Mouse (Mus musculus) heart, embryonic 16.5 days (tissue): ENCODE data around the gene Tcf25. TPM values are rescaled to one million over a fixed set of nuclear protein-coding genes. Genes with fewer than 3 reads are reported as not detected.

Source experiments
- ATAC-seq: fragments of 200-750 bp; cut with Nextera tagmentation; replicated peaks from 2 replicates; pipeline ENCODE4 v1.8.0; 2017; ENCODE audit warnings: moderate number of reproducible peaks; ENCODE audit not compliant: insufficient read depth, low FRiP score; ENCODE audit errors: extremely low read depth
- H3K27ac ChIP-seq: fragments of 300-500 bp; sonication (generic); 2 replicates; pipeline ENCODE4 v1.5.1; 2014; ENCODE audit warnings: mild to moderate bottlenecking, low read length, control low read depth, moderate library complexity
- H3K27me3 ChIP-seq: fragments of 300-500 bp; sonication (generic); 2 replicates; pipeline ENCODE4 v1.6.1; 2014; ENCODE audit warnings: low read length, mixed read lengths; ENCODE audit not compliant: control insufficient read depth, insufficient read depth
- H3K36me3 ChIP-seq: fragments of 300-500 bp; sonication (generic); 2 replicates; pipeline ENCODE4 v1.6.1; 2014; ENCODE audit not compliant: control insufficient read depth, insufficient read depth
- H3K4me1 ChIP-seq: fragments of 300-500 bp; sonication (generic); 2 replicates; pipeline ENCODE4 v1.6.1; 2014; ENCODE audit warnings: low read length, mixed read lengths; ENCODE audit not compliant: control insufficient read depth, insufficient read depth
- H3K4me2 ChIP-seq: fragments of 300-500 bp; sonication (generic); 2 replicates; pipeline ENCODE4 v1.6.1; 2014; ENCODE audit warnings: low read depth, mild to moderate bottlenecking, control low read depth, low read length
- H3K4me3 ChIP-seq: fragments of 300-500 bp; sonication (generic); 2 replicates; pipeline ENCODE4 v1.5.1; 2014; ENCODE audit warnings: mild to moderate bottlenecking, control low read depth, low read length
- H3K9ac ChIP-seq: fragments of 300-500 bp; sonication (generic); 2 replicates; pipeline ENCODE4 v1.6.1; 2014; ENCODE audit warnings: low read length, control low read depth
- H3K9me3 ChIP-seq: fragments of 300-500 bp; sonication (generic); replicated peaks from 2 replicates; pipeline ENCODE4 v1.6.1; 2016; ENCODE audit warnings: low read length; ENCODE audit not compliant: control insufficient read depth
- WGBS: fragments of 180-500 bp; shearing (Covaris S2); extraction: QIAGEN DNeasy Blood & Tissue Kit; methylation state at CpG from one replicate; pipeline ENCODE4 v1.1.7; 2014; 5-methylcytosine and 5-hydroxymethylcytosine counted together
- polyA plus RNA-seq: library from polyadenylated mRNA; unstranded; fragments of >200 nt; fragmentation: Nextera tagmentation; extraction: Ambion mirVana; gene quantifications from 2 replicates; pipeline ENCODE4 v1.2.1, GENCODE M21; 2015

The Tcf25 gene
- polyA plus RNA-seq, 1 experiment from 2014 or later: 152 TPM

DNA sequence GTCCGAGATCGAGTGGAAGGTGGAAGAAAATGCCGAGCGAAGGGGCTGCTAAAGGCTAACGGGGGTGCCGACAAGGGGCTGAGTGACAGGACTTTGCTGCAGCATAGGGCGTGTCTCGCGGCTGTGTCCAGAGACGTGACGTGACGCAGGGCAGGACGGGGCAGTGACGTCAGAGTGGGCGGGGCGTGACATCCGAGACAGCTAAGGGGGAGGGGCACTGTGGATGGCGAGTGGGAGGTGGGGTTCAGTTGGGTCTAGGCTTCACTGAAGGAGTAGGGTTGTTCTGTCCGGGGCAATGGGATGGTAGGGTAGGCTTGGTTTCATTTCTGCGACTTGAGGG, 656 bp downstream of the Tcf25 start:
- Histone ChIP-seq H3K4me3 (peak overlapping the region; percentile 93), H3K4me1 (peaks cover 9% of the 10 kb centered on the region), H3K36me3 (0 out of 2 replicates have a peak, but pooled peaks cover 2% of the 10 kb centered on the region), H3K9ac (peak overlapping the region; percentile 93), H3K27ac (peak overlapping the region; percentile 98), H3K27me3 (no peaks in the 10 kb centered on the region), H3K9me3 (no peaks in the 10 kb centered on the region), H3K4me2 (peak overlapping the region; percentile 84)
- ATAC-seq: peak; percentile 82
- WGBS: under 1% methylated on average over 20 of the region's 20 CpGs

GRCm38 (mm10) chr8:123375701-123376100, 2.1 kb downstream of the Tcf25 start:
- Histone ChIP-seq H3K4me2 (no peak overlapping the region), H3K27me3 (no peaks in the 10 kb centered on the region), H3K27ac (no peak overlapping the region), H3K4me1 (peaks cover 9% of the 10 kb centered on the region), H3K9me3 (no peaks in the 10 kb centered on the region), H3K4me3 (no peak overlapping the region), H3K9ac (no peak overlapping the region), H3K36me3 (0 out of 2 replicates have a peak, but pooled peaks cover 4% of the 10 kb centered on the region)
- no peak for ATAC-seq
- 84% methylated on average over 10 of the region's 10 CpGs for WGBS

DNA sequence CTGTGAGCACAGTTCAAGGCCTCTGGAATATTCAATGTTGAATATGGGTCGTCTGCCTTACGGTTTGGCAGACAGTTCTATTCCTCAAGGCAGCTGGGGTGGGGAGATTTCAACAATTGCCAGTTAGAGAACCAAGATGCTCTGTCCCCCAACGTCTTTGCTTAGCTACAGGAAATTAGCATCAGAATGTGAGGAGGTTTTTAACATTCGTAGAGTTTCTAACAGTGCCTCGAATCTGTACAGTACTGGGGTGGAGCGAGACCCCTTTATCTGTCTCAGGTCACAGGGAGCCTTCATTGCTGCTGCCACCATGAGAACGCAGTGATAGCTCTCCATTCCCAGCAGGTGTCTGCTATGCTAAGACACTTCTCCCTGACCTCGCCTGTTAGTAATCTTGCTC, 2.6 kb downstream of the Tcf25 start:
- H3K27me3 ChIP-seq: no peaks in the 10 kb centered on the region
- no peak overlapping the region for H3K9ac ChIP-seq
- H3K27ac ChIP-seq: no peak overlapping the region
- 75% methylated on average over 8 of the region's 8 CpGs for WGBS
- H3K36me3 ChIP-seq: 0 out of 2 replicates have a peak, but pooled peaks cover 4% of the 10 kb centered on the region
- H3K9me3 ChIP-seq: no peaks in the 10 kb centered on the region
- ATAC-seq: no peak
- H3K4me2 ChIP-seq: no peak overlapping the region
- peaks cover 9% of the 10 kb centered on the region for H3K4me1 ChIP-seq
- H3K4me3 ChIP-seq: no peak overlapping the region

DNA sequence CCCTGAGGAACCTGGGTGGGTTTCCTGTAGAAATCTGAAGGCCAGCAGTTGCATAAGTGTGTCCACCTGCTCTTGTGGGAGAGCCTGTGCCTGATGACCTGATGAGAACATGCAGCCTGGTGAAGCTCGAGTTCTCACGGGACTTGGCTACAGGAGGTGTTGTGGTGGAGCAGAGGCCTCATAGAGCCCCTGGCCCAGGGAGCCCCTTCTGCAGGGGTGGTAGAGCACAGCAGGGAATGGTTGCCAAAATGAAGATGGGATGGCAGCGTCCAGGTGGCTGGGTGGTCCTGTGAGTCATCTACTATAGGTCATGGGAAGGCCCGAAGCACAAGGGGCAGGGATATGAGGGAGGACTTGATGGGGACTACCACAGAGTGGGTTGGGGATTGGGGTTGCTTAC, 8.2 kb downstream of the Tcf25 start:
- H3K36me3 ChIP-seq: peaks cover 48% of the 10 kb centered on the region
- H3K27ac ChIP-seq: no peak overlapping the region
- no peak overlapping the region for H3K4me3 ChIP-seq
- H3K4me2 ChIP-seq: no peak overlapping the region
- H3K4me1 ChIP-seq: no peaks in the 10 kb centered on the region
- H3K9me3 ChIP-seq: no peaks in the 10 kb centered on the region
- 87% methylated on average over 4 of the region's 4 CpGs for WGBS
- no peak overlapping the region for H3K9ac ChIP-seq
- no peak for ATAC-seq
- no peaks in the 10 kb centered on the region for H3K27me3 ChIP-seq

- 68% methylated on average over 8 of the region's 8 CpGs for WGBS
- peaks cover 48% of the 10 kb centered on the region for H3K36me3 ChIP-seq
- no peak; the same call in 1 of the 2 replicates for ATAC-seq
Observed at GRCm38 (mm10) chr8:123382516-123382915, 9.0 kb downstream of the Tcf25 start.

GRCm38 (mm10) chr8:123384883-123385540, 11.5 kb downstream of the Tcf25 start:
- H3K9me3 ChIP-seq: no peaks in the 10 kb centered on the region
- H3K27ac ChIP-seq: no peak overlapping the region
- H3K36me3 ChIP-seq: peaks cover 58% of the 10 kb centered on the region
- H3K4me2 ChIP-seq: no peak overlapping the region
- 60% methylated on average over 9 of the region's 9 CpGs for WGBS
- H3K4me3 ChIP-seq: no peak overlapping the region
- no peak overlapping the region for H3K9ac ChIP-seq
- no peak for ATAC-seq
- H3K27me3 ChIP-seq: no peaks in the 10 kb centered on the region
- no peaks in the 10 kb centered on the region for H3K4me1 ChIP-seq

More at GRCm38 (mm10) chr8:123382516-123382915, 9.0 kb downstream of the Tcf25 start:
- H3K4me1 ChIP-seq: no peaks in the 10 kb centered on the region
- no peak overlapping the region for H3K4me3 ChIP-seq
- H3K27me3 ChIP-seq: no peaks in the 10 kb centered on the region
- no peaks in the 10 kb centered on the region for H3K9me3 ChIP-seq
- H3K4me2 ChIP-seq: no peak overlapping the region
- no peak overlapping the region for H3K9ac ChIP-seq
- H3K27ac ChIP-seq: no peak overlapping the region

DNA sequence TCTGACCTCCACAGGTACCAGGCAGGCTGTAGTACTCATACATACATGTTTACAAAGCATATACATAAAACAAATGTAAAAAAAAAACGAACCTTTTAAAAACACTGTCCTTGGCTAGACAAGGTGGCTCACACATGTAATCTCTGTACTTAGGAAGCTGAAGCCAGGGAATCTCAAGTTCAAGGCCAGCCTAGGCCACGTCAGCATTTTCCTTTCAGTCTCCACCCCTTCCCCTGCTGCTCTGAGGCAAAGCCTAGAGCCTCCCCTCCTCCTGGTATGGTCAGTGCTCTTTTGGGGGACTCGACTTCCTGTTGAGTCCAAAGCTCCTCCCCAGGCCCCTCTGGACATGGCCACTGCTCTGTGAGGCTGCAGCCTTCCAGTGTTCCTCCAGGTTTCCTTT, 13.5 kb downstream of the Tcf25 start:
- Histone ChIP-seq H3K4me2 (no peak overlapping the region), H3K27me3 (no peaks in the 10 kb centered on the region), H3K4me1 (no peaks in the 10 kb centered on the region)

DNA sequence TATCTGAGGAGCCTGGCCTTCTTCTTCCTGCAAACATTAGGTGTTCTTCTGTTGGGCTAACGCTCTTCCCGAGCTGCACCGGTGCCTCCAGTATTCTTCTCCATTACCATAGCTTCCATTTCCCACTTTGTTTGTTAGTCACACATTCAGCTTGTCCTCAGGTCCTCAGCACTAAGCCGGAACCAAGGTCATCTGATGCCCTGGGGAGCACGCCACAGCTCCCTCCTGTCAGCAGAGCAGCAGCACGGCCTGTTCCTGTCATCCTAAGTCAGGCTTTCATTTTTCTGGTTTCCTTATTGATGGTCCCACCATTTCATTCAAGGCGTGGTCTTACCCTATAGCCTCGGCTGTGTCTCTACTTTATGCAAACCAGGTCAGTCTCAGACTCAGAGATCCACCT, 14.2 kb downstream of the Tcf25 start:
- H3K27ac ChIP-seq: no peak overlapping the region
- ATAC-seq: no peak
- H3K4me2 ChIP-seq: no peak overlapping the region
- H3K27me3 ChIP-seq: no peaks in the 10 kb centered on the region
- no peak overlapping the region for H3K9ac ChIP-seq
- H3K36me3 ChIP-seq: peaks cover 69% of the 10 kb centered on the region
- 78% methylated on average over 8 of the region's 8 CpGs for WGBS
- no peaks in the 10 kb centered on the region for H3K4me1 ChIP-seq
- no peak overlapping the region for H3K4me3 ChIP-seq
- no peaks in the 10 kb centered on the region for H3K9me3 ChIP-seq

More for the DNA sequence above, 13.5 kb downstream of the Tcf25 start:
- Histone ChIP-seq H3K4me3 (no peak overlapping the region), H3K9me3 (no peaks in the 10 kb centered on the region), H3K27ac (no peak overlapping the region), H3K9ac (no peak overlapping the region), H3K36me3 (peaks cover 68% of the 10 kb centered on the region)
- ATAC-seq: no peak
- 79% methylated on average over 3 of the region's 3 CpGs for WGBS

DNA sequence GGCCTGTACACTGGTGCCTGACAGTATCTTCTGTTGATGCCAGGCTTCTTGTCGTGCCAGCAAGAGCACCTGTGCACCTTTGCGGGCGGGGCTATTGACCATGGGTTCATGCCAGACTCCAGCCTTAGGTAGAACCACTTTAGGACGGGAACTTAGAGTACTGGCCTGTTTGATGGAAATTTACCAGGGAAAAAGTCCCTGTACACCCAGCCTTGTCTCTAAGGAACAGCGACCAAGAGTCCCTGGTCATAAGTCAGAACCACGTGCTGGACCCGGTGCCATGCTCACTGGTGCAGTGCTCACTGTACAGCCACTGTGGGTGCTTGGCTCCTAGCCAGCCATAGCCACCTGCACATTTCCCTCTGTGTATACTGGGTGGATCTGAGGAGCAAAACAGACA, 15.5 kb downstream of the Tcf25 start:
- Histone ChIP-seq H3K27me3 (no peaks in the 10 kb centered on the region), H3K27ac (no peak overlapping the region), H3K9me3 (no peaks in the 10 kb centered on the region), H3K36me3 (peaks cover 66% of the 10 kb centered on the region), H3K4me2 (no peak overlapping the region), H3K4me1 (no peaks in the 10 kb centered on the region), H3K4me3 (no peak overlapping the region), H3K9ac (no peak overlapping the region)
- ATAC-seq: no peak
- WGBS: 93% methylated on average over 7 of the region's 7 CpGs
